Mouse (Mus musculus) left cerebral cortex, adult 2 months (tissue): Measurements from ENCODE around the gene Tjp1. TPM values are rescaled to one million over a fixed set of nuclear protein-coding genes. Genes with fewer than 3 reads are reported as not detected.

Experiments used
- DNase-seq, 2 experiments: peaks; one replicate each; pipeline ENCODE4 v3.0.0; 2021 to 2022; ENCODE audit warnings: low spot score in 2 of 2, mixed read lengths in 1 of 2; ENCODE audit errors: extremely low spot score in 1 of 2
- H3K27ac ChIP-seq: fragments of 200-600 bp; 2 replicates; pipeline ENCODE4 v1.8.1; 2022
- H3K4me3 ChIP-seq: fragments of 200-600 bp; 2 replicates; pipeline ENCODE4 v1.8.1; 2022
- CTCF ChIP-seq: fragments of 200-600 bp; IDR thresholded peaks from 2 replicates; pipeline ENCODE4 v1.8.1; 2022; ENCODE audit warnings: antibody characterized with exemption, mild to moderate bottlenecking, moderate library complexity
- intact Hi-C: fragments of 180-260 bp; cut with DNase I; formaldehyde crosslinking; loops from one replicate; pipeline ENCODE4 v1.15.1; 2025
- total RNA-seq, 2 experiments: library from RNA; stranded (reverse); gene quantifications; 2 replicates each; pipeline ENCODE4 v1.2.3; 2021

The Tjp1 gene
- total RNA-seq, 2 experiments from 2014 or later, result 148 to 153 TPM

- Histone ChIP-seq H3K27ac (no peak overlapping the region), H3K4me3 (no peak overlapping the region)
- TF ChIP-seq CTCF, result peak; percentile 98
- intact Hi-C loops, result loop anchor here (1.0 to 5.0 kb wide), 4 partner anchors 182 to 323 kb away; no protein-coding TSS in a partner anchor
- peak; percentile 68 to 78 for DNase-seq
Measured at GRCm38 (mm10) chr7:65319047-65319725, 208.4 kb downstream of the Tjp1 start.

- DNase-seq, result peak; percentile 52 to 69
- no peak overlapping the region for H3K4me3 ChIP-seq
- intact Hi-C loops, result loop anchor here (5.0 kb wide), 2 partner anchors 200 to 295 kb away; no protein-coding TSS in a partner anchor
- no peak overlapping the region for H3K27ac ChIP-seq
- TF ChIP-seq CTCF, result peak; percentile 97
Measured at GRCm38 (mm10) chr7:65317418-65317817, 210.2 kb downstream of the Tjp1 start.

- no peak for TF ChIP-seq CTCF
- intact Hi-C loops, result loop anchor here (5.0 kb wide), 2 partner anchors 202 to 297 kb away; no protein-coding TSS in a partner anchor
- peak overlapping the region; percentile 13; the same call in 1 of the 2 replicates for H3K27ac ChIP-seq
- DNase-seq, result no peak
- H3K4me3 ChIP-seq, result no peak overlapping the region
Measured at GRCm38 (mm10) chr7:65315182-65315581, 212.4 kb downstream of the Tjp1 start.

DNA sequence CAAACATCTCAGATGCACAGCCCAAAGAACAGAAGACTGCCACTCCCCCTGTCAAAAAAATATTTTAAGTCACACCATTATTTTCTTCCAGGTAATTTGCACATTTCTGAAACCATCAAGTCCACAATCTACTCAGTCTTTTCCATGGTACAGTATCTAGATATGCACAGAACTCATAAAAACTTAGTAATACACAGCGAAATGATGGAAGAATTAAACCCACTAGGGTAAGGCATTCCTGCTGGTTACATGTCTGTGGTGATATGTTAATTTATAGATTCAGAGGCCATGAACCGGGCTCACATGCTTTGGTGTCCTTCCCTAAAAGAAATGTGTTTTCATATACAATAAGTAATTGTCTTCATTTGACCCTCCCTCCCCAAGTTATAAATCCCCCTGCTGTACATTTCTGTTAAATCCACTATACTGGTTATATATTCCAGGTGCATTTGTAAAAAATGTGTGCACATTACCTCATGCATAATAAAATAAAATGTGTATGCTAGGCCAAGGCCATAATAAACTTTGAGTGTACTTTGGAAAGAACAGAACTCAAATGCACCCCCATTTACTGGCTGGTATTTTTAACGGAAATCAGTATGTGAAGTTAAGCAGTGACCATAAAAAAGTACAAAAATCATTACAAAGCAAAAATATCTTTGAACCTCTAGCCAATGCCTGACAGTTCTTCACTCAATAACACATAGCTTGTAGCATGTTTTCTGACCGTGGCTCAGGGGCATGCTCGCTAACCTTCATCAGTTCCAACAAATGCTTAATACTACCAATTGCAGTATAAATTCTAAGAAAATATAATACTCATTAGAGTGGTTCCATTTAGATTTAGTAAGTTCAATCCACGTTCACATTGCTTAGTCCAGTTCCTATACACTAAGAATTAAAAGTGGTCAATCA lies 230.6 kb downstream of the Tjp1 start:
- intact Hi-C loops, result no loop called here
- H3K4me3 ChIP-seq, result no peak overlapping the region
- TF ChIP-seq CTCF, result no peak

GRCm38 (mm10) chr7:65282886-65283285 lies 244.7 kb downstream of the Tjp1 start:
- no peak for TF ChIP-seq CTCF
- intact Hi-C loops, result loop anchor here (10.0 kb wide), 1 partner anchor 328 kb away; no protein-coding TSS in a partner anchor
- no peak overlapping the region for H3K27ac ChIP-seq
- H3K4me3 ChIP-seq, result no peak overlapping the region
- no peak for DNase-seq

More for the DNA sequence above, 230.6 kb downstream of the Tjp1 start:
- no peak overlapping the region for H3K27ac ChIP-seq
- no peak for DNase-seq

DNA sequence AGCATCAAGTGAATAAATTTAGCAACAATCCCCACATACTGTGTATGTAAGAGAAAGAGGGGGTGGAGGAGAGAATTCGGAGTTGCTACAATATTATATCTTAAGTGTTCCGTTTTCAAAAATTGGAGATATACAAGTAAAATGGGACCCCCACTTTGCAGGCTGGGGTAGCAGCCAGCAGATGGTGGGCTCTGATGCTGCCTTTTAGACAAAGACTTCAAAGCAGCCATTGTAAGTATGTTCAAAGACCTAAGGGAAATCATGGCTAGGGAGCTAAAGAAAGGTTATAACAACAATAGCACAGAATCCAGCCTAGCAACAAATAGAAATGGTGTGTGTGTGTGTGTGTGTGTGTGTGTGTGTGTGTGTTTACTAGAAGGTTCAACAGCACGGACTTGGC lies 245.6 kb downstream of the Tjp1 start:
- no peak for TF ChIP-seq CTCF
- Histone ChIP-seq H3K4me3 (no peak overlapping the region), H3K27ac (no peak overlapping the region)
- no peak for DNase-seq
- intact Hi-C loops, result loop anchor here (10.0 kb wide), 1 partner anchor 327 kb away; no protein-coding TSS in a partner anchor

- intact Hi-C loops, result loop anchor here (10.0 kb wide), 1 partner anchor 326 kb away; no protein-coding TSS in a partner anchor
- no peak for DNase-seq
Measured at GRCm38 (mm10) chr7:65280944-65281912, 246.4 kb downstream of the Tjp1 start.

DNA sequence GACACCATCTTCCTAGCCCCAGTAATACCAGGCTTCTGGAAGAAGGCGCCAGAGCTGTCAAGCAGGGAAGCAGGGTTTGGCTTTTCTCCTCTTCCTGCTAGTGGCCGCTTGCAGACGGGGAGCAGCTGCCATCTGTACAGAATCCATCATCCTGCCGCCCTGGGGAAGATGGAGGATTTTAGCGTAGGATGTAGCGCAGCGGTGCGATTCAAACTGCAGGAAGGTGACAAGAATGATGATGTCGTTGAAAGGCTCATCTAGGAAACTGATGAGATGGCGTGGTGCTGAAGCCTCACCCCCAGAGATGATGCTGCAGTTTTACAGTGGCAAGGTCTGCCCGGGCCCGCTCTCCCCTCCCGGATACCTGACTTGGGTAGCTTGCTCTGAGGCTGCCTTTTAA lies 248.3 kb downstream of the Tjp1 start:
- no peak for TF ChIP-seq CTCF
- Histone ChIP-seq H3K27ac (peak overlapping the region; percentile 53), H3K4me3 (no peak overlapping the region)
- peak; percentile 26 to 31 for DNase-seq
- intact Hi-C loops, result loop anchor here (2.0 to 5.0 kb wide), 2 partner anchors 38 to 122 kb away; partner anchors contain the start of gene Fam189a1

More at GRCm38 (mm10) chr7:65280944-65281912, 246.4 kb downstream of the Tjp1 start:
- no peak overlapping the region for H3K4me3 ChIP-seq
- TF ChIP-seq CTCF, result no peak
- H3K27ac ChIP-seq, result no peak overlapping the region

GRCm38 (mm10) chr7:65275761-65276160 lies 251.8 kb downstream of the Tjp1 start:
- Histone ChIP-seq H3K4me3 (no peak overlapping the region), H3K27ac (no peak overlapping the region)
- intact Hi-C loops, result loop anchor here (5.0 kb wide), 1 partner anchor 118 kb away; the partner anchor contains the start of gene Fam189a1
- TF ChIP-seq CTCF, result no peak
- no peak for DNase-seq

GRCm38 (mm10) chr7:65274216-65274615 lies 253.4 kb downstream of the Tjp1 start:
- no peak for TF ChIP-seq CTCF
- DNase-seq, result no peak
- no peak overlapping the region for H3K27ac ChIP-seq
- intact Hi-C loops, result no loop called here
- no peak overlapping the region for H3K4me3 ChIP-seq

DNA sequence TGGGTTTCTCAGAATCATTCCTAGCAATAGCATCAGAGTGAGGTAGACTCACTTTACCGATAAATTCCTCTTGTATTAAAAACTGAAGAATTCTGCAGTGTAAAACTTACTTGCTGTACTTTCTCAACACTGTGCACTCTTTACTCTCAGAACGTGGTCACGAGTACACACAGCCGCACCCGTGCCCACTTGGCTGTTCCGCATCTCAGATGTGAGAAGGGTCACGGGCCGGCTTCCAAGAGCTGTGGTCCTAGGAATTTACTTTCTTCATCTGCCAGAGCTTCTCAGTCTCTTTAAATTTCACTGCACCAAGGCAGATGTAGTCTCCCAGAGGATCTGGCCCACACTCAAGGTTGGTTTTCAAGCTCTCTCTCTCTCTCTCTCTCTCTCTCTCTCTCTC lies 277.9 kb downstream of the Tjp1 start:
- H3K27ac ChIP-seq, result no peak overlapping the region
- intact Hi-C loops, result no loop called here
- DNase-seq, result no peak
- no peak for TF ChIP-seq CTCF
- no peak overlapping the region for H3K4me3 ChIP-seq

Other genes with a start within 250 kb of the Tjp1 start
- 10 to 100 TPM; 41.3 to 44.3 TPM for gene Tarsl2, start 117.1 kb upstream of the Tjp1 start, total RNA-seq
- 10 to 100 TPM; 45.4 to 53.0 TPM for gene Tm2d3, start 163.4 kb upstream of the Tjp1 start, total RNA-seq